Mouse (Mus musculus) neural tube, embryonic 13.5 days (tissue): Measurements from ENCODE around the gene Fgf14. TPM values are rescaled to one million over a fixed set of nuclear protein-coding genes. Genes with fewer than 3 reads are reported as not detected.

Experiments used
- ATAC-seq: fragments of 200-750 bp; cut with Nextera tagmentation; 2 replicates; pipeline ENCODE4 v1.8.0; 2017; ENCODE audit warnings: low read depth, mild to moderate bottlenecking, moderate TSS enrichment, moderate library complexity
- H3K27ac ChIP-seq: fragments of 300-500 bp; sonication (generic); replicated peaks from 2 replicates; pipeline ENCODE4 v1.5.1; 2015; ENCODE audit warnings: moderate library complexity, mild to moderate bottlenecking, inconsistent platforms
- H3K27me3 ChIP-seq: fragments of 300-500 bp; sonication (generic); 2 replicates; pipeline ENCODE4 v1.6.1; 2015; ENCODE audit warnings: mild to moderate bottlenecking, inconsistent platforms
- H3K36me3 ChIP-seq: fragments of 300-500 bp; sonication (generic); 2 replicates; pipeline ENCODE4 v1.6.1; 2015; ENCODE audit warnings: mild to moderate bottlenecking, inconsistent platforms
- H3K4me1 ChIP-seq: fragments of 300-500 bp; sonication (generic); replicated peaks from 2 replicates; pipeline ENCODE4 v1.6.1; 2015; ENCODE audit warnings: inconsistent platforms
- H3K4me2 ChIP-seq: fragments of 300-500 bp; sonication (generic); 2 replicates; pipeline ENCODE4 v1.6.1; 2015; ENCODE audit warnings: inconsistent platforms, mild to moderate bottlenecking, moderate library complexity
- H3K4me3 ChIP-seq: fragments of 300-500 bp; sonication (generic); 2 replicates; pipeline ENCODE4 v1.5.1; 2015; ENCODE audit warnings: mild to moderate bottlenecking, inconsistent platforms
- H3K9ac ChIP-seq: fragments of 300-500 bp; sonication (generic); 2 replicates; pipeline ENCODE4 v1.6.1; 2015; ENCODE audit warnings: moderate library complexity, mild to moderate bottlenecking, inconsistent platforms
- H3K9me3 ChIP-seq: fragments of 300-500 bp; sonication (generic); 2 replicates; pipeline ENCODE4 v1.6.1; 2016; ENCODE audit warnings: inconsistent platforms
- WGBS: fragments of 180-500 bp; shearing (Covaris S2); methylation state at CpG from one replicate; pipeline ENCODE4 v1.1.7; 2015; 5-methylcytosine and 5-hydroxymethylcytosine counted together
- polyA plus RNA-seq: library from polyadenylated mRNA; unstranded; fragments of >200 nt; fragmentation: Nextera tagmentation; extraction: Ambion mirVana; gene quantifications from 2 replicates; pipeline ENCODE4 v1.2.1, GENCODE M21; 2015

Fgf14 gene
- polyA plus RNA-seq, 1 experiment from 2014 or later: 17.2 TPM

- no peak for ATAC-seq
- H3K27me3 ChIP-seq: no peaks in the 10 kb centered on the region
- H3K4me1 ChIP-seq: no peaks in the 10 kb centered on the region
- no peak overlapping the region for H3K4me2 ChIP-seq
- H3K4me3 ChIP-seq: no peak overlapping the region
- WGBS: 61% methylated on average over 2 of the region's 2 CpGs
- no peak overlapping the region for H3K27ac ChIP-seq
- no peaks in the 10 kb centered on the region for H3K36me3 ChIP-seq
- H3K9ac ChIP-seq: no peak overlapping the region
- H3K9me3 ChIP-seq: no peaks in the 10 kb centered on the region
These were observed 710.4 kb downstream of the Fgf14 start for GRCm38 (mm10) chr14:123966531-123966930.
